Mouse (Mus musculus) kidney, embryonic 16.5 days (tissue): ENCODE measurements around the gene Slc9a3. TPM values are rescaled to one million over a fixed set of nuclear protein-coding genes. Genes with fewer than 3 reads are reported as not detected.

Source experiments
- ATAC-seq: fragments of 200-750 bp; cut with Nextera tagmentation; 2 replicates; pipeline ENCODE4 v1.8.0; 2017; ENCODE audit warnings: moderate TSS enrichment; ENCODE audit not compliant: low FRiP score, low TSS enrichment
- H3K27ac ChIP-seq: fragments of 300-500 bp; sonication (generic); 2 replicates; pipeline ENCODE4 v1.5.1; 2014; ENCODE audit warnings: low read length
- H3K27me3 ChIP-seq: fragments of 300-500 bp; sonication (generic); 2 replicates; pipeline ENCODE4 v1.6.1; 2014; ENCODE audit warnings: low read length, control low read depth, mixed read lengths; ENCODE audit not compliant: insufficient read depth
- H3K36me3 ChIP-seq: fragments of 300-500 bp; sonication (generic); 2 replicates; pipeline ENCODE4 v1.6.1; 2014; ENCODE audit warnings: low read length, control low read depth, mixed read lengths; ENCODE audit not compliant: insufficient read depth
- H3K4me1 ChIP-seq: fragments of 300-500 bp; sonication (generic); 2 replicates; pipeline ENCODE4 v1.6.1; 2014; ENCODE audit warnings: low read length, control low read depth, mixed read lengths; ENCODE audit not compliant: insufficient read depth
- H3K4me2 ChIP-seq: fragments of 300-500 bp; sonication (generic); replicated peaks from 2 replicates; pipeline ENCODE4 v1.6.1; 2014; ENCODE audit warnings: low read depth, low read length
- H3K4me3 ChIP-seq: fragments of 300-500 bp; sonication (generic); 2 replicates; pipeline ENCODE4 v1.5.1; 2014; ENCODE audit warnings: mild to moderate bottlenecking, low read length
- H3K9ac ChIP-seq: fragments of 300-500 bp; sonication (generic); replicated peaks from 2 replicates; pipeline ENCODE4 v1.6.1; 2014; ENCODE audit warnings: low read length
- H3K9me3 ChIP-seq: fragments of 300-500 bp; sonication (generic); 2 replicates; pipeline ENCODE4 v1.6.1; 2016; ENCODE audit warnings: low read length, control low read depth
- WGBS: fragments of 180-500 bp; shearing (Covaris S2); extraction: QIAGEN DNeasy Blood & Tissue Kit; methylation state at CpG from one replicate; pipeline ENCODE4 v1.1.7; 2014; 5-methylcytosine and 5-hydroxymethylcytosine counted together
- polyA plus RNA-seq: library from polyadenylated mRNA; unstranded; fragments of >200 nt; fragmentation: Nextera tagmentation; extraction: Ambion mirVana; gene quantifications from 2 replicates; pipeline ENCODE4 v1.2.1, GENCODE M21; 2015

Gene Slc9a3
- polyA plus RNA-seq, 1 experiment from 2014 or later: 3.7 TPM

- no peak overlapping the region for H3K4me2 ChIP-seq
- no peak overlapping the region for H3K4me3 ChIP-seq
- no peaks in the 10 kb centered on the region for H3K9me3 ChIP-seq
- H3K27me3 ChIP-seq: no peaks in the 10 kb centered on the region
- H3K27ac ChIP-seq: no peak overlapping the region
- no peak for ATAC-seq
- WGBS: 69% methylated on average over 7 of the region's 7 CpGs
- H3K36me3 ChIP-seq: no peaks in the 10 kb centered on the region
- no peaks in the 10 kb centered on the region for H3K4me1 ChIP-seq
- no peak overlapping the region for H3K9ac ChIP-seq
These were observed 16.8 kb upstream of the Slc9a3 start for GRCm38 (mm10) chr13:74104417-74104816.

GRCm38 (mm10) chr13:74107410-74107809 is 13.8 kb upstream of the Slc9a3 start:
- H3K27me3 ChIP-seq: no peaks in the 10 kb centered on the region
- ATAC-seq: no peak
- H3K27ac ChIP-seq: no peak overlapping the region
- H3K9ac ChIP-seq: no peak overlapping the region
- H3K36me3 ChIP-seq: no peaks in the 10 kb centered on the region
- H3K4me2 ChIP-seq: no peak overlapping the region
- H3K4me1 ChIP-seq: no peaks in the 10 kb centered on the region
- H3K9me3 ChIP-seq: peaks cover 6% of the 10 kb centered on the region
- H3K4me3 ChIP-seq: no peak overlapping the region
- WGBS: 89% methylated on average over 2 of the region's 2 CpGs

GRCm38 (mm10) chr13:74112593-74112992 is 8.7 kb upstream of the Slc9a3 start:
- Histone ChIP-seq H3K9me3 (peaks cover 6% of the 10 kb centered on the region), H3K4me3 (no peak overlapping the region), H3K27ac (no peak overlapping the region), H3K9ac (no peak overlapping the region), H3K4me2 (no peak overlapping the region), H3K36me3 (no peaks in the 10 kb centered on the region), H3K4me1 (no peaks in the 10 kb centered on the region), H3K27me3 (no peaks in the 10 kb centered on the region)
- WGBS: 82% methylated on average over 4 of the region's 4 CpGs
- ATAC-seq: no peak

GRCm38 (mm10) chr13:74113626-74114191 is 7.5 kb upstream of the Slc9a3 start:
- Histone ChIP-seq H3K27ac (no peak overlapping the region), H3K9ac (no peak overlapping the region), H3K4me3 (no peak overlapping the region), H3K9me3 (peaks cover 6% of the 10 kb centered on the region), H3K4me2 (no peak overlapping the region), H3K36me3 (no peaks in the 10 kb centered on the region), H3K4me1 (no peaks in the 10 kb centered on the region), H3K27me3 (no peaks in the 10 kb centered on the region)
- 72% methylated on average over 6 of the region's 6 CpGs for WGBS
- 0 out of 2 replicates have a peak, but pooled peaks have one; percentile 25 for ATAC-seq

GRCm38 (mm10) chr13:74121795-74122330 is 606 bp downstream of the Slc9a3 start:
- H3K36me3 ChIP-seq: no peaks in the 10 kb centered on the region
- H3K4me1 ChIP-seq: peaks cover 8% of the 10 kb centered on the region
- no peak for ATAC-seq
- 34% methylated on average over 14 of the region's 14 CpGs for WGBS
- peaks cover 37% of the 10 kb centered on the region for H3K27me3 ChIP-seq
- H3K9me3 ChIP-seq: no peaks in the 10 kb centered on the region
- no peak overlapping the region for H3K9ac ChIP-seq
- H3K4me3 ChIP-seq: peak overlapping the region; percentile 51
- peak overlapping the region; percentile 80 for H3K4me2 ChIP-seq
- H3K27ac ChIP-seq: no peak overlapping the region

GRCm38 (mm10) chr13:74122632-74123031 is 1.4 kb downstream of the Slc9a3 start:
- H3K4me2 ChIP-seq: no peak overlapping the region
- no peak overlapping the region for H3K4me3 ChIP-seq
- no peak for ATAC-seq
- no peak overlapping the region for H3K27ac ChIP-seq
- H3K9me3 ChIP-seq: no peaks in the 10 kb centered on the region
- H3K9ac ChIP-seq: no peak overlapping the region
- WGBS: 74% methylated on average over 3 of the region's 3 CpGs
- peaks cover 37% of the 10 kb centered on the region for H3K27me3 ChIP-seq
- H3K4me1 ChIP-seq: peaks cover 8% of the 10 kb centered on the region
- H3K36me3 ChIP-seq: no peaks in the 10 kb centered on the region

- H3K4me2 ChIP-seq: no peak overlapping the region
- WGBS: 77% methylated on average over 7 of the region's 7 CpGs
- H3K27ac ChIP-seq: no peak overlapping the region
- peaks cover 12% of the 10 kb centered on the region for H3K27me3 ChIP-seq
- H3K9me3 ChIP-seq: no peaks in the 10 kb centered on the region
- H3K4me1 ChIP-seq: no peaks in the 10 kb centered on the region
- no peaks in the 10 kb centered on the region for H3K36me3 ChIP-seq
- H3K9ac ChIP-seq: no peak overlapping the region
- ATAC-seq: no peak
- H3K4me3 ChIP-seq: no peak overlapping the region
These were observed 6.3 kb downstream of the Slc9a3 start for GRCm38 (mm10) chr13:74127571-74127970.

GRCm38 (mm10) chr13:74129909-74130308 is 8.7 kb downstream of the Slc9a3 start:
- Histone ChIP-seq H3K27ac (no peak overlapping the region), H3K4me3 (no peak overlapping the region), H3K9ac (no peak overlapping the region), H3K27me3 (no peaks in the 10 kb centered on the region), H3K4me1 (no peaks in the 10 kb centered on the region), H3K9me3 (no peaks in the 10 kb centered on the region), H3K4me2 (no peak overlapping the region), H3K36me3 (no peaks in the 10 kb centered on the region)
- ATAC-seq: no peak
- WGBS: 86% methylated on average over 6 of the region's 6 CpGs

- ATAC-seq: no peak
- 81% methylated on average over 7 of the region's 7 CpGs for WGBS
These were observed 17.8 kb downstream of the Slc9a3 start for GRCm38 (mm10) chr13:74138906-74139647.

GRCm38 (mm10) chr13:74140793-74141192 is 19.5 kb downstream of the Slc9a3 start:
- H3K36me3 ChIP-seq: no peaks in the 10 kb centered on the region
- H3K4me3 ChIP-seq: no peak overlapping the region
- H3K4me2 ChIP-seq: no peak overlapping the region
- H3K9me3 ChIP-seq: no peaks in the 10 kb centered on the region
- H3K27me3 ChIP-seq: no peaks in the 10 kb centered on the region
- H3K27ac ChIP-seq: no peak overlapping the region
- 89% methylated on average over 6 of the region's 6 CpGs for WGBS
- H3K4me1 ChIP-seq: peaks cover 8% of the 10 kb centered on the region
- no peak overlapping the region for H3K9ac ChIP-seq
- no peak for ATAC-seq

More at GRCm38 (mm10) chr13:74138906-74139647, 17.8 kb downstream of the Slc9a3 start:
- Histone ChIP-seq H3K27me3 (no peaks in the 10 kb centered on the region), H3K4me2 (no peak overlapping the region), H3K9me3 (no peaks in the 10 kb centered on the region), H3K9ac (no peak overlapping the region), H3K4me1 (0 out of 2 replicates have a peak, but pooled peaks cover under 1% of the 10 kb centered on the region), H3K27ac (no peak overlapping the region), H3K36me3 (no peaks in the 10 kb centered on the region), H3K4me3 (no peak overlapping the region)
